Mouse (Mus musculus) cerebellum, adult 9-10 months (tissue): Measurements from ENCODE around the gene Isyna1.

Source experiments
- DNase-seq: peaks from one replicate; pipeline ENCODE4 v3.0.0; 2022

The Isyna1 gene

DNA sequence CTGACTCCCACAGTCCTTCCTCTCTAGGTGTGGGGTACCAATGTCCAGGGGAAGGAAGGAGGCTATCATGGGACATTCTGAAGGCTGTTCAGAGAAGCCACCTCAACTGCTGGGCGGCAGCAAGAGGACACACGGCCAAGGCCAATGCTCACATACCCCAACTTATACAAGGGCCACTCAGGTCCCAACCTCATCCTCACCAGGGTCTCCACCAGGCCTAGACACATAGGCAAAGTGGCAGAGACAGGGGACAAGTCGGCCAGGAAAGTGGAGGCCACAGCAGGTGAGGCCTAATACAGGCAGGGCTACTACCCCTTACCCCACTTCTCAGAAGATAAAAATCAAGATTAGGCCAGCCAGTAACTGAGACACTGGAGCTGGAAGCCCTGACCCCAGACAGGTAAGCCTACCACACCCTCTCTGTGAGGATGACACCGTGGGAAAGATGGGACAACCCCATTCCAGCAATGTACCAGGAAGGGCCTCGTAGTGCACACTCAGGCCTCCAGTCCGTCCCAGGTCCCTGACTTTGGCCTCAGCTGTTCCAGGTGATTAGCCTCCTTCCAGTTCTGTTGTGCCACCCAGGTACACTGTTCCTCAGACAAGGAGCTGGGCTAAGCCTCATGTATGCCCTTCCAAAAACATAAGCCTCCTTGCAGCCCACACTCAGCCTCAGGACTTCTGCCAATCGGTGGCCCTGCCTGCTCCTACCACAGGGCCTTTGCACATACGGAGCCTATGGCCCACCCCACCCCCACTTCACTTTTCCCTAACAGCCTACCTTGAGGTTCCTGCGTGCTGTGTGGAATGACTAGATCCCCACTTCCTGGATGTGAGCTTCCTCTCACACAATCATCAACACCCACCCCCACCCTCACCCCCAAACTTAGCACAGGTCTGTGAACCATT lies 12.0 kb downstream of the Isyna1 start:
- peak; percentile 42 for DNase-seq

DNA sequence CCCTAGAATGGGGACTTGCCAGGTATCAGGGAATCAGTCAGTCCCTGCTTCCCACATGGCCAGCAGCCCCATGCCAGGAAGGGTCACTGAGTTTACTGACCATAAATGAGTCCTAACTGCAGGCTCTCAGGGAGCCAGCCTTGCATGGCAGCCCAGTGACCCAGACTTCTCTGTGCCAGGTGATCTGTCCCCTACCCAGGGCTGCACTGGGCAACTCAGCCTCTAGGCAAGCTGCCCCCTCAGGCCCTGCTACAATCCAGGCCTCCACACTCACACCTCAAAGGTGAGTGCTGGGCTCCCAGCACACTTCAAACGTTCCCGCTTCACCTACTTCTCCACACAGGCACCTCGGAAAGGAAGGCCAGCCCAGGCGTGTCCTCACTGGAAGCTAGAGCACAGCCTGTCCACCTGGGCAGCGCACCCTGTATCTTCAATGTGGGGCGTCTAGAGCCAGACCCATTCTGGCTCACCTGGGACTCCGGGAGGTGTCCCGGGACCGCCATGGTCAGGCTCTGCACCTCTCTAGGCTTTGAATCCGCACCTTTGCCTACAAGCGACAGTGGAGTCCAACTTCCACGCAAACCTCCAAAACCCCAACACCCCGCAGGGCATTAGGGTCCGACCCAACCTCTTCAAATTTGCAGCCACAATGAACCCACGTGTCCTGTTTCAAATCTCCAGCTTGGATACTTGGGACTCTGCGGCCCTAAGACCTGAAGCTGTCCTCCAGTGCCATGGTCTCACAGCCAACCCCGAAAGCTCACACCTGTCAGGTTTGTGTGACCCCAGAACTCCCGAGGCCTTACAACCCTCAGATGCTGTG lies 12.8 kb downstream of the Isyna1 start:
- peak; percentile 38 for DNase-seq

DNA sequence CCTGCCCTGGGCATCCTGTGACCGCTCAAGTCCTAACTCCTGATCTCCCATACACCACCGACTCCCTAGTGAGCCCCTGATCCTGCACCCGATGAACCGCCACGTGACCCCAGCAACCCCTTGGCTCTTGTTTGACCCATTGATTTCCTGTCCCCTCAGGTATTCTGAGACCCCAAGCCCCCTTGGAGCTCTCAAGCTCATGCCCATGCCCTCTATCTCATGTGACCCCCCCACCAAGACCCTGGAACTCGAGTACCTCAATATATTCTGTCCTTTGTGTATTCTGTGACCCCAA lies 13.4 kb downstream of the Isyna1 start:
- no peak for DNase-seq

DNA sequence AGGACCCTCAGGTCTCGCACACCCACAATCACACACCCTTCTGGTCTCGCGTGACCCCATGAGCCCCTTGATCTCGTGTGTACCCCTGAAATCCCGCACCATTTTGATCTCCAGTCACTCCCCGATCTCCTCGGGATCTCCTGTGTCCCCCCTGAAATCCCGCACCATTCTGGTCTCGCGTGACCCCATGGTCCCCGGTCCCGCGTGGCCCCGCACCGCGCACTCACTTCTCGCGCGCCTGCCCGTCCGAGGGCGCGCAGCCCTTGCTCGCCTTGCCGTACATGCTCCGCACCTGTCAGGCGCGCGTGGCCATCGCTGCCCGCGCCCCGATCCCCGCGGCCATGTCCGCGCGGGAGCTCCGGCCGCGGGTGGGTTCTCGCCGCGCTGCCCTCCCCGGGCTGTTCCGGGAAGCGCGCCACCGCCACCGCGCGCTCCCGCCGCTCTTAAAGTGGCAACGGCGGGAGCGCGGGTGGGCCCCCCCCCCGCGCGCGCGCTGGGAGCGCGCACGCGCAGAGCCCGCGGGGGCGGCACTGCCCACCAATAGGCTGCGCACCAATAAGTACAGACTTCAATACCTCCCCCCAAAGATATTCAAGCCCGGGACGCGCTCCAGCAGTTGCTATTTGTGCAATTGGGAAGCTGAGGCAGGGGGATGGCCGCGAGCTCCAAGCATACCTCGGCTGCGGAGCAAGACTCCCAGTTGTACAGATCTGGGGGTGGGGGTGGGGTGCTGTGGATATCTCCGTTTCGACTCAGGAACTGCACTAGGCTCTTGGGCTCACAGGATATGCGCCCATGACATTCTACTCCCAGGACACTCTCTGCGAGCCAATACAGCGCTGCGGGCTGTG lies 13.9 kb downstream of the Isyna1 start:
- peak; percentile 71 for DNase-seq

DNA sequence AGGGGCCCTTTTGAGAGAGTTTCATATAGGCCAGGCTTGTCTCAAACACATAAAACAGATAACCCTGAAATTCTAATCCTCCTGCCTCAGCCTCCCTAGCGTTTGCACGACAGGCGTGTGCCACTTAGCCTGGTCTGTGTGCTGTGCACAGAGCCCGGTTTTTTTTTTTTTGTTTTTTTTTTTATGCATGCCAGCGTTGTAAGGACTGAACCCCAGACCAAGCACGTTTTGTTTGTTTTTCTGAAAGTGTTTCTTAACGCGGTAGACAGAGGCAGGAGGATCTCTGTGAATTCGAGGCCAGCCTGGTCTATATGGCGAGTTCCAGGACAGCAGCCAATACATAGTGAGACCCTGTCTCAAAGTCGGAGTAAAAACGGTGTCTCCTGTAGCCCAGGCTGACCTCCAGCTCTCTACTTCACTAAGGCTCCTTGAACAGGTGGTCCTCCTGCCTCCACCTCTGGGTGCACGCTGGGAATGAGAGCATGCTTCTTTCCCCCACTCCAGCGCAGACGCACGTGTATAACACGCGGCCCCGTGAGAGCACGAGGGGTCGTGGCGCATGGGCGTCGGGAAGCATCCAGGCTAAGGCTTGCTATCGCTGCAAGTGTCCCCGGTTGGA lies 14.7 kb downstream of the Isyna1 start, which contains the start of gene Ssbp4:
Gene Ssbp4 (minus strand): TSS at position 124 of the 619 bp plus-strand sequence.
- DNase-seq: peak; percentile 52

DNA sequence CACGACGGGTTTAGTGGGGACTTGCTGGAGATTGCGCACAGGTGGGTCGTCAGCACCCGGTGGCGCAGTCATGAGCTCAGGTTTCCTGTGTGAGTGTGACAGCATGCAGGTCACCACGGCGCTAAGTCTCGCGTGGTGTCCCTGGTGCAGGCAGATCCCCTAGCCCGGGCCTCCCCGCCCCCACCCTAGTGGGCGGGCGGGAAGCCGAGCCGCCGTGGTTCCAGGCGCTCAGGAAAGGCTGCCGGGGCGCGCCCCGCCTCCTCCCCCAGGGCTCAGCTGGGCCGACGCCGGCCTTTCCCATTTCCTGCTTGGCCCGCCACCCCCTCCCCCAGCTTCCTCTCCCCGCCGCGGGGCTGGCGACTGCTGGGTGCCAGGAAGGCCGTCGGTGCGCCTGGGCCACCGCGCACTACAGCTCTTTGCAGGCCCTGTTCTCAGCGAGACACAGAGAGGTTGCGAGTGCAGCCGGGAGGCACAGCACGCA lies 15.2 kb downstream of the Isyna1 start:
- peak; percentile 45 for DNase-seq

DNA sequence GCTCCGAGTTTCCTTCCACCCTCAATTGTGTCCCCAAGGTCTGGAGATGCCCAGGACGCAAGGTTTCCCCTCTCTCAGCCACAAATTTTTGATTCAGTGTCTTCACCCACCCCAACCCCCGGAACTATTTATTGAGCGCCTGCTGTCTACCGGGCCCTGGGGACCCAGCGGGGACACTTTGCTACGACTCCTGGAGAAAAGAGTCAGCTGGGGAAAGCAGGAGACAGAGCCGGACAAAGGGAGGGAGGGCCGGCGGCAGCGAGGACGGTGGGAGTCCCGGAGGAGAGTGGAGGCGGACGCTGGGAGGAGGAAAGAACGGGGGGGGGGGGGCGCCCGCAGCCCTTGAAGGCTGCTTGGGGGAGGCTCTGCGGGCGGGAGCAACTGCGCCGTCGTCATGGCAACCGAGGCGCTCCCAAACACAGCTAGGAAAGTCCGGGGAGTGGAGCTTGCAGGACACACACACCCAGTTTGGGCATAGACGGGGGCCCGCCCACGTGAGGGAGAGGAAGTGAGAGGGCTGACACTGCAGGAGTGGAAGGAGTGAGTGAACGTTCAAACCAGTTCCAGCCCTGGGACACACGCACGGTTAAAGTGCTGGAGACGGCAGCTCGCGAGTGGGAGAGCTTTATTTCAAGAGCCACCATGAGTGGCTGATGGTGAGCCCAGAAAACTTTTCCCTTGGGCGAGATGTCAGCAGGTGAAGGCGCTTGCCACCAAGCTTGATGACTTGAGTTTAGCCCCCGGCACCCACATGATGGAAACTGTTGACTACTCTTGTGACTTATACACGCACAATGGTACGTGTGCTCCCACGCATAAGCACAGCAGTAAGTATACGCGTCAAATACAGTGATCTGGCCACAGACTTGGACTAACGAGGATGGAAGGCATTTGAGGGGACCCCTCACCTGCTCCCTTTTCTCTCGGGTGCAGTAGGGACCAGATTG lies 15.9 kb downstream of the Isyna1 start:
- DNase-seq: peak; percentile 53

DNA sequence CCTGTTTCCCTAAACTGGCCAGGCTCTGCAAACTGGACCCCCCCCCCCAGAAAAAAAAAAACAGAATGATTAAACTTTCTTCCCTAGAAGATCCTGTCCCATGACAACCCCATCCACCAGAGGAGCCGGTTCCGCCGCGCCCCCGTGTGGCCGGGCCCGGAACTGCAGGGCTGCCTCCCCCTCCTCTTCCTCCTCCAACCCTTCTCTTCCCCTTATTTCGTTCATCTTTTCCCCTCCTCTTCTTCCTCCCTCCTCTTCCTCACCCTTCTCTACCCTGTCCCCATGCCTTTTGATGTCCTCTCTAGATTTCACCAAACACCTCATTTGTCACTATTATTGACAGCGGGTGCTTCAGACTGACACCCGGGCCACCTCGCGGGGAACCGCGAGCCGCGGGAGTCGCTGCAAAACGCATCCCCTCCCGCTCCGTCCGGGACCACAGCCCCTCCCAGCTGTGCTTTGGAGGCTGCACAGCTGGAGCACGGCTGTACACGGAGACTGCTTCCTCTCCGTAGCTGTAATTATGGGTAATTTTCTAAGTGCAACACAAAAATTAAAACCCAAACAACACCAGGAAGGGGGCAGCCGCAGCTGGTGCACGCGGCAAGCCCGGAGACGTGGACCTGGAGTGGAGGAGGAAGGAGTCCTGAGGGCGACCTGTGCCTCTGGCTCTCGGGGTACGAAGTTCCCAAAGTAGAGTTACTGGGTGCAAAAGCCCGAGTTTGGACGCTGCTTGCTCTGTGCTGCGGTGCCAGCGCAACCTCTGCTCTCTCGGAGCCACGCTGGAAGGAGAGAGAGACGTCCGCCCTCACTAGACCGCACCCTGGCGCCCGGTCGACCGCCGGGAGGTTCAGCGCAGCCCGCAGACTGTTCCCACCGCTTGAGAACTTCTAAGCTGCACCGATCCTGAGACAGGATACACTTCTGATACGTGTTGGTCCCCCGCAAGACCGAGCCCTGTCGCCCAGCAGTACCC lies 16.9 kb downstream of the Isyna1 start:
- DNase-seq: peak; percentile 73

DNA sequence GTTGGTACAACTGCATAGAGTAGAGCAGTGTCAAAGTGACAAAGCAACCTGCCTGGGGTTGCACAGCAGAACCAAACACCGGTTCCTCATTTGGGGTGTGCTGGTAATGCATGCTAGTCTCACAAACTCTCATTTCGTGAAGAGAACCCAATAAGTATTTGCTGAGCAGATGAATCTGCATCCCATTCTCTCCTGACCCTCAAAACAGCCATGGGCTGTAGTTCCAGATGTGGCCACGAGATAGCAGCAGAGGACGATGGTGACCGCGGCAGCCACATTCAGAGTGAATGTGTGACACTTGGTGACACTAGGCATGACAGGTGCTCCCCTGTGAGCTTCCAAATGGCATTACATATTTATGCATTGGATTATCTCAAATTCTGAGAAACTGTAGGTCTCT lies 17.7 kb downstream of the Isyna1 start:
- peak; percentile 89 for DNase-seq

DNA sequence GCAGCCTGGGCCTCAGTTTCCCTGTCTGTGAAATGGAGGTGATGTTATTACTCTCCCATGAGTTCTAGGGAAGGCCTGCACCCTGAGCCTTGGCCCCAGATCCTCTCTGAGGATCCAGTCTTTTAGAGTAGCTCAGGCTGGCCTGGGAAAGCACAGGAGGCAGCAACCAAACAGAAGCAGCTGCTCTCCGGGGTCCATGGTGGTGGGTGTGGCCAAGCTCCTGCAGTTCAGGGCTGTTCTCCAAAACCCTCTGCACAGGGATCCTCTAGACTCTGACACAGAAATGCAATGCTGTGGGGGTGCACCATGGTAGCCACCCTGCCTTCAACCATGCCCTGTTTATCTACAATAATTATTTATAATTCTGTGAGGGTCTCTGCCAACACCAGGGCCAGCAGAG lies 19.6 kb downstream of the Isyna1 start:
- DNase-seq: peak; percentile 21

DNA sequence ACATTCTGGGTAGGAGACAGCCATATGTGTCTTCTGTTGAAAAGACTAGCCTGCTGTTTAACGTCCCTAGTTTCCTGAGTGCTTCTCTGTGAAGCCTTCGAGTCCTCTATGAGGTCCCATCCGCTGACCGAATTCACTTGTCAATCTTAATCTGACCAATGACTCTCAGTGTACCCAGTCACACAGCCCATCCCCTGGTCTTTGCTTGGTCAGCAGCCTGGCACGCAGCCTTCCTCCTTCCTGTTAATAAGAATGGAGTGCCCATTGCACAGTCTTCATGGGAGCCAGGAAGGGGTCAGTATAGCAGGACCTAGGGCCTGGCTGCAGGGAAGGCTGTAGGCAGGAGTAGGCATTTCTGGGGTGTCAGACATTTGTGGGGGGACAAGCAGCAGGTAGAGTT lies 20.3 kb downstream of the Isyna1 start:
- DNase-seq: peak; percentile 17

DNA sequence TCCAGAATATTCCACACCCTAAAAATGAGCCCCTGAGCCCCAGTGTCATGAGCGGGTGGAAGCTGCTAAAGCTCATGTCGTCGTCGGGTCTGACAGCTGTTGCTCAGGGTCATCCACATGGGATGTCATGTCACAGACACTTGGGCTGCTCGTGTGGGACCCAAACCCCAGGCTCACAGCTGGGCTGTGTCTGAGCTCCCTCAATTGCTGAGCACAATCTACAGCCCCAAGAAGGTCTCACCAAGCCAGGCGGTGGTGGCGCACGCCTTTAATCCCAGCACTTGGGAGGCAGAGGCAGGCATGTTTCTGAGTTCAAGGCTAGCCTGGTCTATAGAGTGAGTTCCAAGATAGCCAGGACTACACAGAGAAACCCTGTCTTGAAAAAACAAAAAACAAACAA lies 21.1 kb downstream of the Isyna1 start:
- DNase-seq: no peak

DNA sequence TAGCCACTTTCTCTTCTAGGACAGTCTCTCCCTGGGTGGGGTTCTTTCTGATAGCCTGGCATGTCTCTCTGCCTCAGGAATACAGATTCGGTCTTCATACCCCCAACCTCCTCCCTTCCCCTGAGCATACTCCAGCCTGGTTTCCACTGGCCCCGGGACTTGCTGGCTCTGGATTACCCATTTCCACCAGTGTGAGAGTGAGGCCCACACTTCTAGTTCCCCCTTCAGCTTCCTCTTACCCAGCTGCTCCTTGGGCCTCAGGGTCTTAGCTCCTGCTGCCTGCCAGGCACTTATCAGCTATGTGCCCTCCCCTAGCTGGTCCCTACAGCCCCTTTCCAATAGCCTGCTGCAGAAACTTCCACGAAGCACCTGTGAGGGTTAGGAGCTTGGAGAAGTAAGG lies 21.7 kb downstream of the Isyna1 start, which contains the start of gene Lrrc25:
Gene Lrrc25 (plus strand): TSS at position 262 of the 400 bp plus-strand sequence.
- DNase-seq: no peak

DNA sequence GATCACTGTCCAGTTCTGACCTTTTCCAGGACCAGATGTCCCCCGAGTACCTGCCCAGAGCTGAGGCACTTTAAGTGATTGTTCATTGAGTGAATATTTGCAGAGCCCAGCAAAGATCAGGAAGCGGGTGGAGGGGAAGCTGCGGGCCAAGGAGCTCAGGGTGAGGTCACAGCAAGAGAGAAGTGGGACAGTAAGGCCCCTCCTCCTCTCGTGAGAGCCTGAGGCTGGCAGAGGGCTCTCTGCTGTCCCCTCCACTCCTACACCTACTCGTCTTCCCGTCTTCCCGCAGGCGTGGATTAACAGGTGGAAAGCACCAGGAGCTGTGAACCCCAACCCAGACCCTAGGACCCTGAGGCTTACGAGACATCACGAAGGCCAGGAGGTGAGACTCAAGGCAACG lies 22.5 kb downstream of the Isyna1 start:
- no peak for DNase-seq

DNA sequence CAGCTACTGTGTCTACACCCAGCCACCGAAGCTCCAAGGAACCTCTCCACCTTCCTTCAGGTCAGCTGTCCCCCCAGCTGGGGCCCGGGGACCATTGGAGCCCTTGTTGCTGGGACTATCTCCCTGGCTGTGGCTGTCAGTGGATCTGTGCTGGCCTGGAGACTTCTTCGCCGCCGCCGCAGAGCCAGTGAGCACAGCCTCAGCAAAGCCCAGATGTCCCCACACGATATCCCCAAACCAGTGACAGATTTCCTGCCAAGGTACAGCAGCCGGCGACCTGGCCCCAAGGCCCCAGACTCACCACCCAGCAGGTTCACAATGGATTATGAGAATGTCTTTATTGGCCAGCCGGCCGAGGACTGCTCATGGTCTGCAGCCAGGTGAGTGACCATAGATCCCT lies 23.8 kb downstream of the Isyna1 start:
- no peak for DNase-seq

DNA sequence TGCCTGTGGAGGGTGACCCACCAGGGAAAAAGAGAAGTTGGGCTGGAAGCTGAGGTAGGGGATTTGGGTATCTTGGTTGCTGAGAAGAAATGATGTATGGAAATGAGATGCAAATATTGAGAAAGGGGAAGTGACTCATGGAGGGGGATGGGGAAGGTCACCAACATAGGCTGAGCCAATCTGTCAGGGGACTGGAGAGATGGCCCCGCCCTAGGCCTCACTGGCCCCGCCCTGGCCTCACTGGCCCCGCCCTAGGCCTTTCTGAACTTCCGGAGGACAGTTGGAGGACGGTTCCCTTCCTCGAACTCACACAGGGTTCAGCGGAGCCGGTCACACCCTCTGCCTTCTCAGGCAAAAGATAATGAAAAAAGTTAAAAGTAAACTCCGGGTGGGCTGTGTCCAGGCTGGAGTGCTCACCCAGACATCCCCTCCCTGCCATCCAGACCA lies 24.7 kb downstream of the Isyna1 start:
- no peak for DNase-seq

DNA sequence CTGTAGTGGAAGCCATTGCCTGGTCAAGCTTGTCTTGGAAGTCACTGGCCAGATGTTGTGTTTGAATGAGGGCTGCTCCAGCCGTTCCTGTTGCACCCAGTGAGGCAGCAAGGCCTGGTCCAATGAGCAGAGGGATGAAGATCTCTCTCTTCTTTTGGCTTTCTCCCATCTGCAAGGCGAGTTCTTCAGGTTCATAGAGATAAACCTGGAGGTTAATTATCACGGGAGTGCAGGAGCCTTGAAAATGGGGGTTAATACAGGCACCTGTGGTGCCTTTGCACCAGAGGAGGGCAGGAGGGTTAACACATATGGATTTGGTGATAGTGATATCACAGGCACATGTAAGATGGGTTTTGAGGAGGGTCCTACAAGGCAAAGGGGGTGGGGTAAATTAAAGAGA lies 28.0 kb downstream of the Isyna1 start:
- DNase-seq: no peak

DNA sequence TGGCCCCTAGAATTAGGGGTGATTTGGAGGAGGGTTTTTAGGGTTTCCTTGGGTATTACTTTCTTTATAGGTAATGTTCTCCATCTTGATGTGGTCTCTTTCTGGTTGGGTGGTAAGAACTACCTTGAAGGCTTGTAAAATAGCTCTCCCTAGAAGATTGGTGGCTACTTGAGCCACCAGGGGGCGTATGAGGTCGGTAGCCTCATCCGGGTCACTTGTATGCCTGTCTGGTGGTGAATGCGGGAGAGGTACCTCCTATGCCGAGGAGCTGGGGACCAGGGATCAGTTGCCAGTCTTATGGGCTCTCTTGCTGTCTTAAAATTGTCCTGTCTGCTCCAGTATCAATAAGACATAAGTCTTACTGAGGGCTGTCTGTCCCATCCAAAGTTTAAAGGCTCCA lies 30.9 kb downstream of the Isyna1 start:
- DNase-seq: no peak

DNA sequence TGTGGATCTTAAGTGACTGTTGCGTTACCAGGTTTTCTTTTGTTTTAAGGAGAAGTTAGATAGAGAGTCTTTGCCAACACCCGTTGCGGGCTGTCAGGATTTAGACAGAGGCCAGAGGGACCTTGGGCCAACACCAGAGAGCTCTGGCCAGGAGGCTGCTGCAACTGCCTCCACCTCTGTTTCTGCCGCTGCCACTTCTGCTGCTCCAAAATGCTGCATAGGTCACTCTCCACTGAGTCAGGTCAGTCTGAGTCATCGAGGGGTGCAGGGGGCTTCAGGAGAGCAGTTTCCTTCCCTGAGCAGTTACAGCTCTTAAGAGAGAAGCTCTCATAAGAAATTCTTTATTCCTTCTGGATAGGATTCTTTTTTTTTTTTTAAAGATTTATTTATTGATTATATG lies 32.9 kb downstream of the Isyna1 start:
- DNase-seq: no peak

DNA sequence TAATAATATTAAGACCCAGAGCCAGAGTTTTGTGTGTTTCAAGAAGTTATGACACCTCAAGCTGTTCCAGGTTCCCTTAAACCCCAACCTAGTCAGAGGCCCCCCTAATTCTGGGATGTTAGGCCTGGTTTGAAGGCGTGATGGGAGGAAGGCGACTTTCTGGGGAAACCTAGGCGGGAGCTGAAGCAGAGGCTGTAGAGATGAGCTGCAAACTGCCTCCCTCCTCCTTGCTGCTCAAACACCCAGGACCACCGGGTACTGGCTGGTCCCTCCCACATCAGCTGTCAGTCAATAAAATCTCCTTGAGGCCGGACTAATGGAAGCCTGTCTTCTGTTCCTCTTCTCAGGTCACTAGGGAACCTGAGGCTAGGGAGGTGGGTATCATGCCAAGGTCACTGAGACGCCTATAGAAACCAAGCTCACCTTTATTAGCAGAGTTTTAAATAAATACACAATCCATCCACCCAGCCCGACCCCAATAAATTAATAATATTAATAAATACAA lies 34.9 kb downstream of the Isyna1 start:
- no peak for DNase-seq
